Mouse (Mus musculus) lung, embryonic 14.5 days (tissue): Measurements from ENCODE around the gene Gltp. TPM values are rescaled to one million over a fixed set of nuclear protein-coding genes. Genes with fewer than 3 reads are reported as not detected.

ENCODE experiments used
- ATAC-seq: fragments of 200-750 bp; cut with Nextera tagmentation; 2 replicates; pipeline ENCODE4 v1.8.0; 2017; ENCODE audit warnings: mild to moderate bottlenecking, moderate TSS enrichment, moderate library complexity; ENCODE audit not compliant: insufficient read depth
- DNase-seq: peaks from one replicate; pipeline ENCODE4 v3.0.0-alpha.2; 2015
- H3K27ac ChIP-seq: fragments of 300-500 bp; sonication (generic); 2 replicates; pipeline ENCODE4 v1.5.1; 2014; ENCODE audit warnings: low read depth, mild to moderate bottlenecking, moderate library complexity
- H3K27me3 ChIP-seq: fragments of 300-500 bp; sonication (generic); 2 replicates; pipeline ENCODE4 v1.6.1; 2014; ENCODE audit warnings: low read length, control low read depth; ENCODE audit not compliant: insufficient read depth
- H3K36me3 ChIP-seq: fragments of 300-500 bp; sonication (generic); 2 replicates; pipeline ENCODE4 v1.6.1; 2014; ENCODE audit warnings: control low read depth; ENCODE audit not compliant: insufficient read depth
- H3K4me1 ChIP-seq: fragments of 300-500 bp; sonication (generic); 2 replicates; pipeline ENCODE4 v1.6.1; 2014; ENCODE audit warnings: antibody characterized with exemption, control low read depth; ENCODE audit not compliant: insufficient read depth
- H3K4me2 ChIP-seq: fragments of 300-500 bp; sonication (generic); 2 replicates; pipeline ENCODE4 v1.6.1; 2014; ENCODE audit warnings: mild to moderate bottlenecking
- H3K4me3 ChIP-seq: fragments of 300-500 bp; sonication (generic); 2 replicates; pipeline ENCODE4 v1.5.1; 2014; ENCODE audit warnings: low read depth, low read length
- H3K9ac ChIP-seq: fragments of 300-500 bp; sonication (generic); 2 replicates; pipeline ENCODE4 v1.6.1; 2014
- H3K9me3 ChIP-seq: fragments of 300-500 bp; sonication (generic); 2 replicates; pipeline ENCODE4 v1.6.1; 2016; ENCODE audit warnings: low read depth, low read length, control low read depth
- CTCF ChIP-seq: IDR thresholded peaks from 2 replicates; pipeline ENCODE4 v1.5.1; 2016; ENCODE audit warnings: antibody characterized with exemption, low read depth
- WGBS: fragments of 180-500 bp; shearing (Covaris S2); extraction: QIAGEN DNeasy Blood & Tissue Kit; methylation state at CpG from one replicate; pipeline ENCODE4 v1.1.7; 2014; 5-methylcytosine and 5-hydroxymethylcytosine counted together
- polyA plus RNA-seq: library from polyadenylated mRNA; unstranded; fragments of >200 nt; fragmentation: Nextera tagmentation; extraction: Ambion mirVana; gene quantifications from 2 replicates; pipeline ENCODE4 v1.2.1, GENCODE M21; 2014

Gene Gltp
- polyA plus RNA-seq, 1 experiment from 2014 or later: 74.8 TPM

GRCm38 (mm10) chr5:114718483-114718882 lies 27.7 kb upstream of the Gltp start:
- Histone ChIP-seq H3K36me3 (peaks cover 79% of the 10 kb centered on the region), H3K9me3 (no peaks in the 10 kb centered on the region), H3K4me1 (no peaks in the 10 kb centered on the region), H3K4me2 (no peak overlapping the region), H3K27ac (no peak overlapping the region), H3K4me3 (no peak overlapping the region), H3K27me3 (no peaks in the 10 kb centered on the region), H3K9ac (no peak overlapping the region)
- no peak for DNase-seq
- ATAC-seq: no peak
- 89% methylated on average over 13 of the region's 13 CpGs for WGBS
- TF ChIP-seq CTCF: no peak

- Histone ChIP-seq H3K4me2 (no peak overlapping the region), H3K9ac (no peak overlapping the region), H3K9me3 (no peaks in the 10 kb centered on the region), H3K27ac (no peak overlapping the region), H3K4me3 (no peak overlapping the region), H3K4me1 (no peaks in the 10 kb centered on the region), H3K27me3 (no peaks in the 10 kb centered on the region), H3K36me3 (peaks cover 82% of the 10 kb centered on the region)
- DNase-seq: no peak
- 94% methylated on average over 8 of the region's 8 CpGs for WGBS
- no peak for ATAC-seq
- TF ChIP-seq CTCF: no peak
These were observed 27.2 kb upstream of the Gltp start for GRCm38 (mm10) chr5:114717937-114718336.

- Histone ChIP-seq H3K27me3 (no peaks in the 10 kb centered on the region), H3K4me1 (no peaks in the 10 kb centered on the region), H3K4me2 (no peak overlapping the region), H3K9ac (no peak overlapping the region), H3K4me3 (no peak overlapping the region), H3K9me3 (no peaks in the 10 kb centered on the region), H3K27ac (no peak overlapping the region), H3K36me3 (peaks cover 88% of the 10 kb centered on the region)
- no peak for ATAC-seq
- 81% methylated on average over 12 of the region's 12 CpGs for WGBS
- TF ChIP-seq CTCF: no peak
- DNase-seq: no peak
These were observed 26.5 kb upstream of the Gltp start for GRCm38 (mm10) chr5:114717292-114717691.

DNA sequence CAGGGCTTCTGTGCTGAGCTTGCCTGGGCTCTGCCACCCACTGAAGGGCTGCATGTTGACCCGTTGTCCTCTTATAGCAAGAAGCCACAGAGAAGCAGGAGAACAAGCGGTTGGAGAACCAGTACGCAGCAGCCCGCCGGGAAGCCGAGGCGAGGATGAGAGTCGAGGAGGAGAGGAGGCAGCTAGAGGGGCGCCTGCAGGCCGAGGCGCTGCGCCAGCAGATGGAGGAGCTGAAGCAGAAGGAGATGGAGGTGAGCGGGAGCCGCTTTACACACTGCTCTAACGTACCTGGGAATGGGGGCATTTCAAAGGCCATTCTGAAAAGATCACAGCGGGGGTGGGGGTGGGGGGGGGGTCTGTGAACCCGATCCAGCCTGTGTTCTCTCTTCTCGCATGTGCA lies 23.8 kb upstream of the Gltp start:
- WGBS: 90% methylated on average over 18 of the region's 18 CpGs
- Histone ChIP-seq H3K36me3 (peaks cover 87% of the 10 kb centered on the region), H3K27me3 (no peaks in the 10 kb centered on the region), H3K4me1 (no peaks in the 10 kb centered on the region), H3K4me2 (no peak overlapping the region), H3K4me3 (no peak overlapping the region), H3K9me3 (no peaks in the 10 kb centered on the region), H3K27ac (no peak overlapping the region), H3K9ac (no peak overlapping the region)
- ATAC-seq (no peak), DNase-seq (no peak)
- TF ChIP-seq CTCF: no peak

GRCm38 (mm10) chr5:114709357-114709756 lies 18.6 kb upstream of the Gltp start:
- no peak for DNase-seq
- Histone ChIP-seq H3K4me1 (no peaks in the 10 kb centered on the region), H3K4me3 (no peak overlapping the region), H3K9me3 (no peaks in the 10 kb centered on the region), H3K27me3 (no peaks in the 10 kb centered on the region), H3K27ac (no peak overlapping the region), H3K4me2 (no peak overlapping the region), H3K9ac (no peak overlapping the region), H3K36me3 (peaks cover 48% of the 10 kb centered on the region)
- no peak for ATAC-seq
- 87% methylated on average over 21 of the region's 21 CpGs for WGBS
- TF ChIP-seq CTCF: no peak

DNA sequence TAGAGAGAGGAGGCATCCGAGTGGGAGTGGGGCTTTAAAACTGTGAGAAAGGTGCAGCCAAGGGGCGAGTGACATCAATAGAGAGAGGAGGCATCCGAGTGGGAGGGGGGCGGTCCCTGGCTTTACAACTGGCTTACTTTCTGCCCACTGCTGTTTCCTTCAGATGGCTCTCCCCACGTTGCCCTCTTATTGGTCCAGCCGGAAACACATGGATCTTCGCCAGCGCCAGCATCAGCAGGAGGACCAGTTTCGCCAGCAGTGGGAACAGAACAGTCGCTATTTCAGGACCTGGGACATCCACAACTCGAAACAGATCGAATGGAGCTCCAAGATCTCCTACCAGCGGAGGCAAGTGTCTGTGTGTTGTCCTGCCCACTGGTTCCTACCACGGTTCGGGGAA lies 17.7 kb upstream of the Gltp start:
- peak overlapping the region; percentile 89 for H3K4me2 ChIP-seq
- peak overlapping the region; percentile 67 for H3K9ac ChIP-seq
- ATAC-seq (no peak), DNase-seq (no peak)
- 49% methylated on average over 15 of the region's 15 CpGs for whole genome bisulfite sequencing
- peak overlapping the region; percentile 79 for H3K4me3 ChIP-seq
- no peak overlapping the region for H3K27ac ChIP-seq
- no peaks in the 10 kb centered on the region for H3K4me1 ChIP-seq
- H3K36me3 ChIP-seq: peaks cover 42% of the 10 kb centered on the region
- no peak for TF ChIP-seq CTCF
- H3K9me3 ChIP-seq: no peaks in the 10 kb centered on the region
- no peaks in the 10 kb centered on the region for H3K27me3 ChIP-seq

DNA sequence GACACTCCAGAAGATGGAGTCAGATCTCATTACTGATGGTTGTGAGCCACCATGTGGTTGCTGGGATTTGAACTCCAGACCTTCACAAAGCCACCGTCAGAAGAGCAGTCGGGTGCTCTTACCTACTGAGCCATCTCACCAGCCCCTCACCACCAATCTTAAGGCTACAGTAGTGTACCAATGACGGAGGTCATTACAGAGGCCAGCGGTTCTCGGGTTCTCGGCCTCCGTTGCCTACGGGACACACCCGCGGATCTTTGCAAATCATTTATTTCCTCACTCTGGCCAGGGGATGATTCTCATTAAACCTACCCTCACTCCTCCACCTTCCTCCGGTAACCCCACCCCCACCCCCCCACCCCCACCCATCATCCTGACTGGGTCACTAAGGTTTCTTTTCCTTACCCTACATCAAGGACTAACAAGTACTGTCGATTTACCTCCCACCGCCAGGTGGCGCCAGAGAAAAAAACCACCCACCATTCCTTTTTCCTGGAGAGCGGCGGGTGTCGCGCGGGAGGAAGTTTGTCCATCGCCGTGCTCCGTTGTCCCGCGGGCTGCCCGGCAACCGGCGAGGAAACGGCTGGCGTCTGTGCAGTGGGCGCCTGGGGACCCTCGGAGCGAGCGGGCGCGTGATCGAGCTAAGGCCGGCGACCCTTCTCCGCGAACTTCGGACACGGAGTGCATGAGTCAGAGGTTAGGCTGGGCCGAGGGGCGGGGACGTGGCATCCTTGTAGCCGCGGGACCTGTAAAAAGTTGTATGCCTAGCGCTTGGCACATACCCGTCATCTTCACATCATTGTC lies 16.7 kb upstream of the Gltp start, which contains the start of gene Tchp:
TSS of gene Tchp (plus strand) at position 496 of the 804 bp plus-strand sequence.
- ATAC-seq: peak; percentile 85

More for the DNA sequence above, 16.7 kb upstream of the Gltp start, which contains the start of gene Tchp:
- no peaks in the 10 kb centered on the region for H3K4me1 ChIP-seq
- no peak within 1 kb of the TSS for H3K27ac ChIP-seq
- TF ChIP-seq CTCF: peak; percentile 86
- H3K36me3 ChIP-seq: peaks cover 32% of the 10 kb centered on the region
- H3K4me3 ChIP-seq: peak within 1 kb of the TSS; percentile 79
- 3% methylated on average over 49 of the region's 49 CpGs for WGBS
- H3K27me3 ChIP-seq: no peaks in the 10 kb centered on the region
- peak within 1 kb of the TSS; percentile 89 for H3K4me2 ChIP-seq
- H3K9me3 ChIP-seq: no peaks in the 10 kb centered on the region
- H3K9ac ChIP-seq: peak within 1 kb of the TSS; percentile 67
- peak; percentile 98 for DNase-seq
